Mouse (Mus musculus) gonadal fat pad, adult 2 months (tissue): ENCODE measurements around the gene Clptm1l. TPM values are rescaled to one million over a fixed set of nuclear protein-coding genes. Genes with fewer than 3 reads are reported as not detected.

Experiments
- DNase-seq: peaks from one replicate; pipeline ENCODE4 v3.0.0-alpha.2; 2012; ENCODE audit warnings: low read depth
- polyA plus RNA-seq: library from polyadenylated mRNA; depleted of rRNA; stranded (reverse); fragments of >200 nt; gene quantifications from 2 replicates; pipeline ENCODE4 v1.2.3, GENCODE M21; 2012; rRNA removed

Clptm1l gene
- polyA plus RNA-seq, 1 experiment: 238 TPM

DNA sequence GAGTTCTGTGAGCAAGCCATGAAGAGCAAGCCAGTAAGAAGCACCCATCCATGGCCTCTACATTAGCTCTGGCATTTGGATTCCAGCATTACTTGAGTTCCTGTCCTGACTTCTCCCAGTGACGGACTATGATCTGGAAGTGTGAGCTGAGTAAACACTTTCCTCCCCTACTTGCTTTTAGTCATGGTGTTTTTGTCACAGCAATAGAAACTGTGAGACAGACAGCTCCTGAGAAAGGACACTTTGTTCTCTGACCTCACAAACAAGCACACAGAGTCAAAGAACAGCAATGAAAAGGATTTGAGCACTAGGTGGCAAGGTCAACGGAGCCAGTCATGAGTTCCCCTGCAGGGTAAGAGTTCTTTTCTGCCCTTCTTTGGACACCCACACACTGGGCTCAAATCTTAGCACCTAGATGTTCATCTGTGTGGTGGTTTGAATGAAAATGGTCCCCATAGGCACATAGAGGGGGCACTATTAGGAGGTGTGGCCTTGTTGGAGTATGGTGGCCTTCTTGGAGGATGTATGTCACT, 56.4 kb downstream of the Clptm1l start:
- no peak for DNase-seq

Other genes with a start within 250 kb of the Clptm1l start
- 19.8 and 23.4 TPM in 2 replicates for gene Lpcat1, start 136.8 kb upstream of the Clptm1l start, polyA plus RNA-seq
- gene Slc6a3, start 67.3 kb upstream of the Clptm1l start, polyA plus RNA-seq: 0.05 TPM in 1 of 2 replicates, not detected in the other
- 4.4 and 4.6 TPM in 2 replicates for gene Tert, start 22.9 kb downstream of the Clptm1l start, polyA plus RNA-seq
- gene Slc6a18, start 74.0 kb downstream of the Clptm1l start, polyA plus RNA-seq: 1.5 and 2.4 TPM in 2 replicates
- 1.3 and 1.6 TPM in 2 replicates for gene Slc6a19, start 100.9 kb downstream of the Clptm1l start, polyA plus RNA-seq
- gene Slc12a7, start 129.1 kb downstream of the Clptm1l start, polyA plus RNA-seq: 36.2 and 42.9 TPM in 2 replicates
- gene Nkd2, start 243.6 kb downstream of the Clptm1l start, polyA plus RNA-seq: 4.6 and 5.8 TPM in 2 replicates